Mouse (Mus musculus): Measurements from ENCODE around the gene Lrch4.

Lrch4 gene

DNA sequence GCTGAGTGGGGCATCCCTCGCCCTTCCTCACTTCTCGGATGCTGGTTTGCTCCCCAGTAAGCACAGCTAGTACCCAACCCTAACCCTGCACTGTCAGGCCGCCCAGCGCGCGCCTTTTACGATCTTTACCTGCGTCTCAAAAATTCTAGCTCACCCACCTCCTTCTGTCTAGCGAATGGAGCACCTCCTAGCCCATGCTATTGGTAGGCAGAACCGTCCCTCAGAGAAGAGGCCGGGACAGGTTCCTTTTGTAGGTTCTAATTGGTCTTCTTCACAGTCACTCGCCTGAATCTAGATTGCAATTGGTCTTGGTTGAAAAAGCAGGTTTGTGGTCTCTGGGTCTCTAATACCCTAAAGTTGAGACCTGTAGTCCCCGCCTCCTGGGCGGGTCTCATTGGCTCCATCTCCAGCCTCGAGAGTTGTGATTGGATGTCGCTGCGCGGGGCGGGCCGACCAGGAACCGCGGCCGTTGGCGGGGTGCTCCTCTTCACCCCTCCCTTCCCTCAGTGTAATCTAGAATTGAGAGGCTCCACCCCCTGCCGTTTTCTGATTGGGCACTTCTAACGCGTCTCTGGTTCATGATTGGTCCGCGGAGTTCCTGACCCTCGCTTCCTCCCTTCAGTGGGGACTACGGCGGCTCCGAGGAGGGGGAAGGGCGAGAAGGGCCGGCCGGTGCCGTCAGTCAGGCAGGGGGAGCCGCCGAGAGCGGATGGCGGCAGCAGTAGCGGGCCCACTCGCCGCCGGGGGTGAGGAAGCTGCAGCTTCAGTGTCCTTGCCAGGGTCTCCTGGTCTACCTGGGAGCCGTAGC is at the start of gene Lrch4, which contains the start of the genes Fbxo24 and Gm20605:
Gene Lrch4, plus strand, starts transcription at position 624 of the 808 bp plus-strand sequence.
Gene Fbxo24, minus strand, starts transcription at position 505 of the 808 bp plus-strand sequence.
Gene Gm20605, plus strand, starts transcription at position 678 of the 808 bp plus-strand sequence.
- DNase-seq, result peak; percentile 100

GRCm38 (mm10) chr5:137580246-137580645 is 48.7 kb upstream of the Lrch4 start:
- no peak for DNase-seq

DNA sequence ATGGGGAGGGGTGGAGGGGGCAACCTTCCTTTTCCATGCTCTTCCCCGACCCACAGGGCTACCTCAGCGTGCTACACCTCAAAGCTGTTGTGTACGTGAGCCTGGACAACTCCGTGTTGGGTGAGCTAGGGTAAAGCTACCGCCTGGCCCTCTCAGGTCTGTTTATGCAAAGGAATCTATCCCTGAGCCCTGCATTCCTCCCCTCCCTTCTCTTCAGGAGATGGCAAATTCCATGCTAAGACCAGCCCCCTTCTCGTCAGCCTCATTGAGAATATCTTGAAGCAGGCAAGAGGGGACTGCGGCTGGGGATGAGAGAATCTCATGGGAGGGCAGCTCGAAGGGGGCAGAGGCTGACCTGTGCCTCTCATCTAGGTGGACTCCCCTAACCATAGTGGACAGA is 46.2 kb upstream of the Lrch4 start:
- no peak for DNase-seq

DNA sequence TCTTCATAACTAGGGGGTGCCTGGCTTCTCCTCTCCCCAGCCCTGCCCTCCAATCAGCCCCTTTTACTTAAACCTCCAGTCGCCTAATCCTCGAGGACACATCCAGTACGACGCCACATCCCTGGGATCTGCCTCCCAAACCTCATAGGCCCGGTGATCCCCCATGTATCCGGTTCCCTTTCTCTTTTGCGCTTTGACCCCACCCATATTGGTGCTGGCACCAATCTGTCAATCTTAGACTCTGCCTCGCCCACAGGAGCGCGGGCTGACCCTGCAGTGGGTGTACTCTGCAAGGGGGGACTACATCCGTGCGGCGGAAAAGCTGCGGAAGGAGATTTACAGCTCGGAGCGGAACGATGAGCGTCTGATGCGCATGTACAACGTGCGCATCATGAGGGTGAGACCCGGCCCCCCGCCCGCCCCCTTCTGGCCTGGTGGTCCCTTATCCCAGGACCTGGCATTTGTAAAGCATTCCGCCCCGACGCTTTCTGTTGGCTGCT is 45.2 kb upstream of the Lrch4 start:
- peak; percentile 66 for DNase-seq

- peak; percentile 54 for DNase-seq
Measured at GRCm38 (mm10) chr5:137584976-137585375, 43.9 kb upstream of the Lrch4 start.

DNA sequence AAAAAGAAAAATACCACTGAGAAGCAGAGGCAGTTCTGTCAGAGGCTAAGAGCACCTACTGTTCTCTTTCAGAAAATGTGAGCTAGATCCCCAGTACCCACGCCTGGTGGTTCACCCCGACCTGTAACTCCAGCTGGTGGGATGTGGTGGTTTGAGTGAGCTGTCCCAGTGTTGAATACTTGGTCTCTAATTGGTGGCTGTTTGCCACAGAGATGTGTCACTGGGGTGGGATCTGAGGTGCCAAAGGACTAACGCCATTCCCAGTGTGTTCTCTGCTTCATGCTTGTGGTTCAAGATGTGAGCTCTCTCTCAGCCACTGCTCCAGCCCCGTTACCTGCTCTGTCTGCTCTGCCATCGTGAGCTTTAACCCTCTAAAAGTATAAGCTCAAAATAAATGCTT is 38.4 kb upstream of the Lrch4 start:
- DNase-seq, result no peak

DNA sequence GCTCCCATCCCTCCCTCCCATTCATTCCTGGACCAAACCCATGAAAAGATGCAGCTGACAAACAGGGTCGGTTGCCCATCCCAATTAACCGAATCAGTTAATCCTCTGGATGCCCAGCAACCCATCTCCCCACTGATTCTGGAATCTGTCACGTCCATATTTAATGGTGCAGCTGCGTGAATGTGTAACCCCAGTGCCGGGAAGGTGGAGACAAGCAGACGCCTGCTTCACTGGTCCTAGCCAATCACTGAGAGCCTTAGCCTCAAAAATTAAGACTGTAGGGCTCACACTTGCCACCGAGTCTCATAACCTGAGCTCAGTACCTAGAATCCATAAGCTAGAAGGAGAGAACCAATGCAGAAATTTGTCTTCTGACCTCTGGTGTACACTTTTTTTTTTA is 33.0 kb upstream of the Lrch4 start:
- DNase-seq, result no peak

- no peak for DNase-seq
Measured at GRCm38 (mm10) chr5:137596601-137597261, 32.2 kb upstream of the Lrch4 start.

- no peak for DNase-seq
Measured at GRCm38 (mm10) chr5:137597625-137598024, 31.3 kb upstream of the Lrch4 start.

- no peak for DNase-seq
Measured at GRCm38 (mm10) chr5:137598100-137598826, 30.7 kb upstream of the Lrch4 start.

DNA sequence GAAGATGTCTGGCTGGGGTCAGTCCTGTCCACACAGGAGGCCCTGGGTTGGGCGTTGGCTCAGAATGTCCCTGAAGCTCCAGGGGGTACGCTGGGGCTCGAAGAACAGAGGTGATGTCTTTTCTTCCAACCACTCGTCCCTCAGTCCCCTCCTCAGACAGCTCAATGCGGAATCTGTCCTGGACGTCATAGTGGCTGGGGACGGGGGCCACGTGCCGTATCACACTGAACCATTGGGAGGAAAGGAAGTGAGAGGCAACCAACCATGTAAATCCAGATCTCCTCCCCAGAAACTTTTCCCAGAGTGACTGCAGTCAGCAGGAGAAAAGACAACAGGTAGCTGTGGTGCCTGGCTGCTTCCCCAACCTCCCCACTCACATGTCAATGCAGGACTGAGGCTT is 29.3 kb upstream of the Lrch4 start:
- no peak for DNase-seq

GRCm38 (mm10) chr5:137600281-137600618 is 28.7 kb upstream of the Lrch4 start:
- no peak for DNase-seq

DNA sequence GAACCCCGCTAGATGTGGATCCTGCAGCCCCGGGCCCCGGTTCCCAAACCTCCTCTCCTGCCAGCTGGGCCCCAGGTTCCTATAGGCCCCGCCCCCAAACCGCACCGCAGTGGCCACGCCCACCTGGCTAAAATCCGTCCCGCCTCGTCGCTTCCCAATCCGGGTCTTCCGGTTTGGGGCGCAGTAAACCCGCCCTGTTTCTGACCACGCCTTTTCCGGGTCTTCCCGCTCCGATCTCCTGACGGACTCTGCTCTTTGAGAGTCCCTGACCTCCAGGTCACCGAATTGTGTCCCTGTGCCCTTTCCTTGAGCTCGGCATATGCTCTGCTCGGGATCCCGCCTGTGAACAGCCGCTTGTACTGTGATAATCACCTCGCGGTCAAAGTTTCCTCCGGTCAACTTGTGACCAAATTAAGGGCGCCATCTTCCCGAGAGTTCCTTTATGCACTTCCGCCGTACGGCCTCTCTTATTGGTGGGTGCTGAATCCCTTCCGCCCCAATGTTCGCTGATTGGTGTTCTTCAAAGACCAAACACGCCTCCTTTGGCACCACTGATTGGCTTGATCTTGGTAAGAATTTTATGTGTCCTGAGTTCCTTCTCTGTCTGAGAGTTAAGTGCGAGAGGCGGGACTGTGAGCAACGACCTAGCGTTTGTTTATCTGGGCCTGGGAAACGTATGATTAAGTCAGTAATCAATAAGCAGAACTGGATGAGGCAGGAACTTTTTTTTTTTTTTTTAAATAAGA is 28.1 kb upstream of the Lrch4 start, which contains the start of gene Mospd3:
Gene Mospd3, minus strand, starts transcription at position 440 of the 746 bp plus-strand sequence.
- peak; percentile 97 for DNase-seq

GRCm38 (mm10) chr5:137601365-137601729 is 27.6 kb upstream of the Lrch4 start:
- no peak for DNase-seq

GRCm38 (mm10) chr5:137607860-137608653 is 20.9 kb upstream of the Lrch4 start:
- no peak for DNase-seq

GRCm38 (mm10) chr5:137608654-137609190 is 20.2 kb upstream of the Lrch4 start:
- no peak for DNase-seq

- no peak for DNase-seq
Measured at GRCm38 (mm10) chr5:137609292-137609691, 19.6 kb upstream of the Lrch4 start.

- DNase-seq, result no peak
Measured at GRCm38 (mm10) chr5:137610056-137610455, 18.9 kb upstream of the Lrch4 start.

- DNase-seq, result no peak
Measured at GRCm38 (mm10) chr5:137610548-137611244, 18.2 kb upstream of the Lrch4 start.

GRCm38 (mm10) chr5:137611245-137611602 is 17.7 kb upstream of the Lrch4 start:
- DNase-seq, result no peak

- no peak for DNase-seq
Measured at GRCm38 (mm10) chr5:137613076-137613475, 15.8 kb upstream of the Lrch4 start.

Measured in layer of hippocampus, adult 9-11 months (tissue).